Mouse (Mus musculus) WW6 (cell line): ENCODE measurements at regions not wholly inside any gene's neighbourhood (a gene's known extent, or its start where the extent isn't known, plus 50 kb on each side); places are given as distances from the start of the nearest gene placed in this dataset.

Experiments used
- DNase-seq: peaks from one replicate; pipeline ENCODE4 v3.0.0-alpha.2; 2013; ENCODE audit warnings: low read depth, low spot score

GRCm38 (mm10) chr10:17632959-17633674 is 89.9 kb upstream of the Cited2 start:
- no peak for DNase-seq

- DNase-seq, result no peak
Measured at GRCm38 (mm10) chr10:17645363-17645762, 77.7 kb upstream of the Cited2 start.

GRCm38 (mm10) chr10:17646391-17646790 is 76.6 kb upstream of the Cited2 start:
- DNase-seq, result no peak

DNA sequence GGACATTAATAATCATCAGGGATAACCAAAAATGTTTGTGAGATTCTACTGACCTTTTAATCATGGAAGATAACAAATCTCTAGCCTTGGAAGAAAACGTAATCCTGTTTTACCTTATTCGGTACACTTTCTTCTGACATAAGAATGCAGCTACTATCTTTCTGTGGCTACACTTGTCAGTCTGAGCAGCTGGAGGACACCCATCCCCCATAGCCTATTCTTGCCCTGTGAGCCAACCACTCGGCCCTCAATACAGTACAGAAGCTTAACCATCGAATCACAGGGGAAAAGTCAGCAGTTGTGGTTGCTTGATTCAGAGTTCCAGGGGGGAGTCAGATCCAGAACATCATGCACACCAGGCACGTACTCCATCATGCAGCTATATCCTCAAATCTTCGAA is 74.9 kb upstream of the Cited2 start:
- DNase-seq, result no peak

- no peak for DNase-seq
Measured at GRCm38 (mm10) chr10:17650997-17651750, 71.8 kb upstream of the Cited2 start.

DNA sequence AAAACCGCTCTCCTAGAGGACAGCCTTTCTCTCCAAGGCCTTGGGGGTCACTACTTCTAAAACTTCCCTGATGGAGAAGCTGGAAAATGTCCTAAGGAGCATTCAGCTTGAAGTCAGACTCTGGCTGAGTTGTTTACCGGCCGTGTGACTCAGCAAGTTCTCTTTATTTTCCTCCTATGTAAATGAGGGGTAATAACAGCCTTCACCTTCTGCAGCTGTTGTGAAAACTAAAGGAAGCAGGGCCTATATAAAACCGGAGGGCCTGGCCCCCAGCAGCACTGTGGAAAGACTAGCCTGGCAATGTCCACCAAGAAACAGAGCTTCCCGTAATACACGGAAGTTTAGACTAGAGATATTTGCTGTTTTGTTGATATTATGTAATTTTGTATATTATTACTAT is 69.7 kb upstream of the Cited2 start:
- DNase-seq, result no peak

GRCm38 (mm10) chr10:17653785-17654184 is 69.2 kb upstream of the Cited2 start:
- no peak for DNase-seq

DNA sequence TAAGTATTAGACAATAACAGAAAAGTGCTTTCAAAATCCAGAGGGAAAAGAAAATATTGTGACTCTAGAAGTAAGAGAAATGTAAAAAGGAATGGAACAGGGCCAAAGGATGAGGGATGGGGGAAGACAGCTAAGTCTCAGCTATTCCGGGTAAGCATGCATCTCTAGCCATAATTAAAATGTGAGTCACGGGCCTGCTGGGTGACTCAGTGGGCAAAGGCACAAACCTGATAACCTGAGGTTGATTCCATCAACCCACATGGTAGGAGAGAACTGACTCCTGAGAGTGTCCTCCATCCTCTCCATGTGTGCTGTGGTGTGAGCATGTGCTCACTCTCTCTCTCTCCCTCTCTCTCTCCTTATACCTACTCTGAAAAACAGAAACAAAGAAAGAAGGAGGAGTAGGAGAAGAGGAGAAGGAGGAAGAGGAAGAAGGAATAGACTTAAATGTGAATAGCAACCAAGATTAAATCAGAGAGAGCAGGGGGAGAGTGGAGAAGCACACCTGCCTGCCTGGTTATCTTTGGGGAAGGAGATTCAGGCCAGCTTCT is 68.6 kb upstream of the Cited2 start:
- DNase-seq, result no peak

- no peak for DNase-seq
Measured at GRCm38 (mm10) chr10:17655459-17656051, 67.5 kb upstream of the Cited2 start.

DNA sequence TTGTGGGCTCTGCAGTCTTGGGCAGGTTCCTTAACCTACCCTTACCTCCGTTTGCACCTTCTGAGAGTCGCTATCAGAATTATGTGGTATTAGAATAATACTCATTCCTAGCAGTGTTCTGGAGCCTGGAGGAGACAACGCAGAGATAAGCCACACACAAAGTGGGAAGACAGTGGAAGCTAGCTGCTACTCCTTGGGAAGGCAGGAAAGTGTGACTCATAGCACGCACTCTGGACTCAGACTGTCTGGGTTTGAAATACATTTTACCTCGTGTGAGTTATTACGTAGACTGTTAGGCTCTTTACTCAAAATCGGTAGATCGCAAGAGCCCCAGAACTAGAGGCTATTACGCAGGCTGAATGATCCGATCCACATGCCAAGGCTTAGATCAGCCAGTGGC is 66.7 kb upstream of the Cited2 start:
- no peak for DNase-seq

DNA sequence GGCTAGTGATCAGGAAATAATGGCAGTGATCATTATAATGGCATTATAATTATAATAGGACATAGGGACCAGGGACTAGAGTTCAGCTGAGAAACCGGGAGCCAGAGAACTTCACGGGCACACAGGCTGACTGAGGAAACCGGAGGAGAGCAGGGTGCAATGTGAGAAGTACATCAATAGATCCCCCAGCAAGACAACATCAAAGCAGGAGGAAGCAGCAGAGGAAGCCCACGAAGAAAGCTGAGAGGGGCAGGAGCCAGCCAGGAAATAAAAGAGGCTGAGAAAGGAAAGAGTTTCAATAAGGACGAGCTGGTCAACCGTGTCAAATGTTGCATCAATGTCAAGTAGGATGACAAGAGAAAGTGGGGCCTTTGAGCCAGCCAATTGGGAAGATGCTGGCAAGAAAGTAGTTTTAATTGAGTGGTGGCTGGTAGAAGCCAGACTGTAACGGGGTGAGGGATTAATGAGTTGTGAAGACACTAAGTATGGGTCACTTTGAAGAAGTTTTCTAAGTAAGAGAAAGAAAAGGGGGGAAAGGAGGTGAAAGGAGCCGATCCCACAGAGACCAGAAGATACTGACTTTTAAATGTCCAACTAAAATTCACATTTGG is 66.0 kb upstream of the Cited2 start:
- DNase-seq, result no peak

DNA sequence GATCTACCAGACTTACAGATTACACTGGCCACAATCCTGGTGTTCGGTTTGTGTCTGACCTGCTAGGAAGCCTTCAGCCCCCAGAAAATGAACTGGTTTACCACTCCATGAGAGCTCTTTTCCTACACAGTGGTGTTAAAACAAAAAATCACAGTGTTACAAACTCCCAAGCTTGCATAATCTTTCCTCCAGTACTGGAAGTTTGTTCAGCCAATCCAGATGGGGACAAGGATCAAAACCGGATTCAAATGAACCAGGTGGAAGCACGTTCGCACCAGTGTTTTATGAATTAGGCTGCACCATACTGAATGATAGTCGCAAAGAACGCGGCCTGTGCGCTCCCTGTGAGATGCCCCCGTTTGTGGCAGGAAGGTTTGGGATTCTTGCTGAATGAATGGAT is 63.4 kb upstream of the Cited2 start:
- DNase-seq, result no peak

DNA sequence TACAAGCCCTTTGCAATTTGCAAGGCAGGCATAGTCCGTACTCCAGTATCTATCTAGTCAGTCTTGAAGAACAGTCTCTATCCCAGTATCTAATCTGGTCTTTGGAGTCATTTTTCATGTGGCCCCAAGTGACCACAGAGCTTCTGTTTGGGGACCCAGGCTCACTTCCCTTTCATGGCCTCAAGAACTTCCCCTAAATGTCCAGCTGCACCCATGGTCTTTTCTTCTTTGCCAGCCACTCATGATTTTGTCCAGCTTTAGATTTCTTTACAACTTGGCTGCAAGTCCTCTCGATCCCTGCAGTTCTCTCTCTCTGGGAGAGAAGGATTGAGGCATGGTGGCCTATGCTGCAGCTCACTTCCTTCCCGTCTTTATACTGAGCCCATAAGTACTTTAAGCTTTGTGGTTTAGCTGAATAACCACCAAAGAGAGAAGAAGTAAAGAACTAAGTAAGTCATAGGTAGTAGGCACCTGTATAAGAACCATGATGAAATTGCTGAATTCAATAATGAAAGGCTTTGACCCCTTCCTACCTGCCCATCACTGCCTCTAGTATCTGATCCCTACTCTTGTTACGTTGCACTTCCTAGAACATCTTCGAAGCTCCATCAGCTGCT is 62.1 kb upstream of the Cited2 start:
- no peak for DNase-seq

GRCm38 (mm10) chr10:17666089-17666488 is 56.9 kb upstream of the Cited2 start:
- no peak for DNase-seq

DNA sequence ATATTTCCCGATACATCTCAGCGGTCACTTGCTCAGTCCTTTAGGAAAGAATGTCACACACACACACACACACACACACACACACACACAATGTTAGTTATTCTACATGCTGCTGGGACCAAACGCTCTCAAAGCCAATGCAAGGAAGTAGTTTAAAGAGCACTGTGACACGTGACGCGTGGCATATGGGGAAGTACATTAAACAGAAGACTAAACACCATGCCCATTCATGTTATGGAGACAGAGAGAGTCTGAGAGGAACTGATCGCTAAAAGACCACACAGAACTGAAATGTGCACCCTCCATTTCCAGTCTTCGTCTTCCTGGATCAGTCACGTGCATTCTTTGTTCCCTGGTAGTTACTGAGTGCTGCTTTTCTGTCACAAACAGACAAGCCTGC is 53.6 kb upstream of the Cited2 start:
- no peak for DNase-seq
